Mouse (Mus musculus): ENCODE data around the gene Slc26a8. TPM values are rescaled to one million over a fixed set of nuclear protein-coding genes. Genes with fewer than 3 reads are reported as not detected.
"Not testable (repeated sequence)": the region's sequence is repeated elsewhere in the genome, so short reads cannot be mapped to it uniquely, and the experiment has no call there.

Gene Slc26a8
- 0.45 and 0.75 TPM in 2 replicates for polyA plus RNA-seq (2016; fragmentation: Nextera tagmentation; extraction: Ambion mirVana)

DNA sequence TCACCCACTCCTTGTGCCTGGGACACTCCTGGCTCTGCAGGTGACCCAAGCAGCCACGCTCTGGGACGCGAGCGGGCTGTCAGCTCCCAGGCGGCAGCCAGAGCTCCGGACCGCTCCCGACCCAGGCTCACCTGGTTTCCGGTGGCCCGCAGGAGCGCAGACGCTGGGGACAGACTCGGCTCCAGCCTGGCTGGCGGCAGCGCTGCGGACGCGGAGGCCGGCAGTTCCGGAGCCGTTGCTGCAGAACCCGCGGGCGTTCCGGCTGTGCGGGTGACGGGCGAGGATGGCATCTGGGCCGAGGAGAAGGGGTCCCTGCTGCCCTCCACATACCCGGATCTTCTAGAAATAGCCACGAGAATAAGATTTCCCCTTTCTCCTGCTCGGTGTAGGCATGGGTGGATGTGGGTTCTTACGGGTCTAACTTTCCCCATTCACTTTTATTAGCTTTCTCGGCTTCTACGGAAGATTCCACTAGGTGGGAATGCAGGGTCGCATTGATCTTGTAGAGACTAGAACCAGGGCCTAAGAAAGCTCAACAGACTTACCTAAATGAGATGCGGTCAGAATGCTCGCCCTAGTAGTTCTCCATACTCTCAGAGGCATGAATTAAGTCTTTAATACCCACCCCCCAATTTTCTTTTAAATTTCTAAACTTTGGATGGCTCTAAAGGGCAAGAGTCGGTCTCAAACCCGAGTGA, at the start of gene Slc26a8:
Slc26a8 (minus strand) TSS at position 648 of the 698 bp plus-strand sequence.
- H3K9me3 ChIP-seq, result no peaks in the 10 kb centered on the region
- peaks cover 7% of the 10 kb centered on the region for H3K27me3 ChIP-seq (replicated peaks)
- peak within 1 kb of the TSS; percentile 97 for H3K4me3 ChIP-seq
- peak within 1 kb of the TSS; percentile 85 for H3K9ac ChIP-seq
- WGBS, result 9% methylated on average over 40 of the region's 40 CpGs
- H3K4me2 ChIP-seq (replicated peaks), result peak within 1 kb of the TSS; percentile 88
- H3K36me3 ChIP-seq, result no peaks in the 10 kb centered on the region
- H3K27ac ChIP-seq, result peak within 1 kb of the TSS; percentile 15; the same call in 1 of the 2 replicates
- no peak for ATAC-seq (ENCODE audit: low FRiP score, low read depth)
- H3K4me1 ChIP-seq, result peaks cover 24% of the 10 kb centered on the region

DNA sequence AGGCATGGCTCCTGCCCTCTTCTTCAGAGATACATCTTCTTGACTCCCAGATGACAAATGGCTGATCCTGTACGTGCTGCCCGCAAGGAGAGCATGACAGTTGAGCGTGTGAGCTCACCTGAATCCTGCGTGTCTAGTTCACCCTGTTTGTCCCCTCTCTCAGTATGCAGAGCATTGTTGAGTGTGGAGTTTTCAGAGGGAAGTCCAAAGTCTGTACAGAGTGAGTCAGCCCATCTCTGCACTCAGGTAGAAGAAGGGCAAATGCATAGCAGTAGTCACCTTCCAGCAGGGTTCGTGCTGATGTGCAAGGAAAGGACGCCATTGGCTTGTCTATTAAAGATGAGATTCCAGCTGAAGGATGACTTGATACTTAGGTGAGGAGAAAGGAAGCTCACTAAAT, 49.2 kb upstream of the Slc26a8 start:
- Histone ChIP-seq H3K27ac (no peak overlapping the region), H3K4me2 (replicated peaks) (no peak overlapping the region), H3K9me3 (no peaks in the 10 kb centered on the region), H3K27me3 (replicated peaks) (no peaks in the 10 kb centered on the region), H3K4me1 (no peaks in the 10 kb centered on the region), H3K9ac (no peak overlapping the region), H3K4me3 (no peak overlapping the region), H3K36me3 (peaks cover 53% of the 10 kb centered on the region)
- ATAC-seq (ENCODE audit: low FRiP score, low read depth), result no peak
- 95% methylated on average over 6 of the region's 6 CpGs for WGBS

DNA sequence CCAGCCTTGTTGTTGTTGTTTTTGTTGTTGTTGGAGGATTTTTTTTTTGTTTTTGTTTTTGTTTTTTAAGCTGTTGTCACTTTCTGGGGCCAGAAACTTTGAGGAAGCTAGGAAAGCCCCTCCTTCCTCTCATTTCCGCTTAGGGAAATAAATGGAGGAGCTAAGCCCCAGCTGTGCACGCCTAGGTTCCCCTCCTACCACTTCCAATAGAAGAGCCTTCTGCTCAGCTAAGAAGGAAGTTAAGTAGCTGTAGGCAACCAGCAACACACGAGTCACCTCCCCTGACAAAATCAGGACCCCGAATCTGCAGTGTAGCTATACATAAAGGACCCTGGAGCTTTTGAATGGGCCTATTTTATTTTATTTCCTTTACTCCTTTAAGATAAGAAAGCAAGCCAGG, 47.9 kb upstream of the Slc26a8 start:
- WGBS, result 89% methylated on average over 4 of the region's 4 CpGs
- no peaks in the 10 kb centered on the region for H3K27me3 ChIP-seq (replicated peaks)
- ATAC-seq (ENCODE audit: low FRiP score, low read depth), result no peak
- no peak overlapping the region for H3K27ac ChIP-seq
- H3K4me1 ChIP-seq, result no peaks in the 10 kb centered on the region
- no peak overlapping the region for H3K4me3 ChIP-seq
- no peak overlapping the region for H3K4me2 ChIP-seq (replicated peaks)
- H3K36me3 ChIP-seq, result peaks cover 45% of the 10 kb centered on the region
- H3K9ac ChIP-seq, result no peak overlapping the region
- no peaks in the 10 kb centered on the region for H3K9me3 ChIP-seq

DNA sequence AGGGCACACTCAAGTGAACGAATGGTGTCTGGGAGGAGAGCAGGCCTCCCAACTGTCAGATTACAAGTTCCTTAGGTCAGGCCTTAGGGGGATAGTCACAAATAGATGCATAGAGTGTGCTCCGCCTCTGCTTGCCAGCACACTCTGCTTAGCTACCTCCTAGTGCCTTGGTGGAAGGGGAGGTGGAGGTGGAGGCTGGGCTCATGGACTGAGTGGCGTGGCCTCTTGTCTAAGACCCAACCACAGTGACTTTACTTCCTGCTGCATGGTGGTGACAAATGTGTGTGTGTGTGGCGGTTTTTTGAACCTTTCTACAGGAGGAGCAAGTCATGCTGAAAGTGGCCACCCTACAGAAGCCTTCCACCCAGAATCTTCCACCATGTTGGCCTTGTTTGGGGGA, 46.5 kb upstream of the Slc26a8 start:
- 83% methylated on average over 4 of the region's 4 CpGs for WGBS
- no peak overlapping the region for H3K9ac ChIP-seq
- no peak overlapping the region for H3K27ac ChIP-seq
- H3K4me3 ChIP-seq, result no peak overlapping the region
- no peaks in the 10 kb centered on the region for H3K27me3 ChIP-seq (replicated peaks)
- H3K4me1 ChIP-seq, result no peaks in the 10 kb centered on the region
- no peak for ATAC-seq (ENCODE audit: low FRiP score, low read depth)
- no peak overlapping the region for H3K4me2 ChIP-seq (replicated peaks)
- H3K36me3 ChIP-seq, result peaks cover 38% of the 10 kb centered on the region
- H3K9me3 ChIP-seq, result no peaks in the 10 kb centered on the region

DNA sequence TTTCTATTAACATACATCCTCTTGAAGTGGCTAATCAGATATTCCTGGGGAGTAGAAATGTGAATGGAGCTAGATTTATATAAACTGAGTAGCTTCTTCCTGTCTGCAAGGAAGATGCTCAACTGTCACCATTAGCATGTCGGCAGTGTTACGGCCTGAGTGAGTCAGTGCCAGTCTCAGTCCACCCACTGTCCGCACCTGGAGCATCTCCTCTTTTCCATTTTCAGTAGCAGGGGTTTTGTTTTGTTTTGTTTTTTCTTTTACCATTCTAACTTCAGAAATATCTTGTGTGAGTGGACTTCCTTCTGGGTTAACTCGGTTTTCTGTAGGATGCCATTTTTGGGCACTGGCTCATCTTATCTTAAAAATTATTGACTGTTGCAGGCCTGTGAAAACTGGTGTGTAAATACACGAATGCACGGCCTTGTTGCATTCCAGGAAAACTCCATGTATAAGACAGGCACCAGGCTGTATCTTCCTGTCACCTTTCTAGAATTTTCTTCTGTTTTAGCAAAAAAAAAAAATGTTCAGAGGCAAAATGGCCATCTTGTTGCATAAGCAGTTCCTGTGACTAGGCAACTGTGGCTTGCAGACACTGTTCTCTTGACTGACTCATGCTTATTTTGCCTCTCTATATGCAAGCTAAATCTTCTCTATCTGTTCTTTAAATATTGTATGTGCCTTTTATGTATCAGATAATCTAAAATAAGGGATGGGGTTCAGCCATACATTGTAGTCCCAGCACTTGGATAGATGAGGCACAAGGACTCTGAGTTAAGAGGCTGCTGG, 45.5 kb upstream of the Slc26a8 start:
- Histone ChIP-seq H3K27ac (no peak overlapping the region), H3K4me3 (no peak overlapping the region), H3K4me1 (no peaks in the 10 kb centered on the region), H3K4me2 (replicated peaks) (no peak overlapping the region), H3K27me3 (replicated peaks) (no peaks in the 10 kb centered on the region), H3K36me3 (peaks cover 41% of the 10 kb centered on the region), H3K9ac (no peak overlapping the region), H3K9me3 (no peaks in the 10 kb centered on the region)
- 92% methylated on average over 6 of the region's 6 CpGs for WGBS
- ATAC-seq (ENCODE audit: low FRiP score, low read depth), result no peak

DNA sequence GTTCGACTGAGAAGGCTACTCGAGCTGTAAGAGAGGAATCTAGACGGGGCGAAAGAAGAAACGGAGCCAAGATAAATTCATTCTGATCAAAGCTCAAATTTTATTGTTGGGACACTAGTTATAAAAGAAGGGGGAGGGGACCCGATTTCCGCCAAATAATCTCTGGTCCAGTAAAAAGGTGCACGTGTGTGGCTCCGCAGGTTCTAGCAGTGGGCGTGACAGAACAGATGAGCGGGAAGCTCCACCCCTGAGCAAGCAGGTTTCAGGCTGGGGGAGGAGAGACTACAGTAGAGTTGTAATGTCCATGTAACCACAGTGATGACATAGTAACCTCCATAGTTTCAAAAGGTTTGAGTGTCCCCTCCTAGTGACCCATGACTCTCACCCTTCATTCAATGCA, 37.5 kb upstream of the Slc26a8 start:
- not testable (repeated sequence) for H3K27ac ChIP-seq; H3K27me3 ChIP-seq (replicated peaks); H3K9me3 ChIP-seq; H3K4me3 ChIP-seq; ATAC-seq (ENCODE audit: low FRiP score, low read depth); H3K9ac ChIP-seq; H3K4me2 ChIP-seq (replicated peaks); H3K4me1 ChIP-seq
- 95% methylated on average over 11 of the region's 11 CpGs for WGBS
- H3K36me3 ChIP-seq, result peaks cover 73% of the 10 kb centered on the region

DNA sequence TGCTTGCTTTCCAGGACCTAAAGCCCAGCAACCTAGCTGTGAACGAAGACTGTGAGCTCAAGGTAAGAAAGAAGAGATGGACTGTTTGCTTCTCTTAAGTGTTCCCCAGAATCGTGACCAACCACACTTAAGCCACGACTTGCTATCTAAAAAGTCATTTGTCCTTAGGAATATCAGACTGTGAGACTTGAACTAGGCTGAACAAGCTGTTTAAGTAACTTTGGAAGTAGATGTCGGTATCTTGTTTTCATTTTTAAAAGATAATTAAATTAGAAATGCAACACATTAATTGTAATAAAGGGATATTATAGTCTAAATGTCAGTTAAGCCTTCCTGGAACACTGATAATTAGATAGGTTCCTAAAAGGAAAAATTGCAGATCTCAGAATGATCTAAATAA, 35.8 kb upstream of the Slc26a8 start, which contains the start of gene AC170998.1:
AC170998.1 (plus strand) TSS at position 301 of the 400 bp plus-strand sequence.
- H3K36me3 ChIP-seq, result peaks cover 70% of the 10 kb centered on the region
- H3K27ac ChIP-seq, result no peak within 1 kb of the TSS
- H3K4me3 ChIP-seq, result no peak within 1 kb of the TSS
- H3K9ac ChIP-seq, result no peak within 1 kb of the TSS
- H3K4me2 ChIP-seq (replicated peaks), result no peak within 1 kb of the TSS
- WGBS, result 95% methylated on average over 4 of the region's 4 CpGs
- no peaks in the 10 kb centered on the region for H3K4me1 ChIP-seq
- no peaks in the 10 kb centered on the region for H3K9me3 ChIP-seq
- no peaks in the 10 kb centered on the region for H3K27me3 ChIP-seq (replicated peaks)
- no peak for ATAC-seq (ENCODE audit: low FRiP score, low read depth)

DNA sequence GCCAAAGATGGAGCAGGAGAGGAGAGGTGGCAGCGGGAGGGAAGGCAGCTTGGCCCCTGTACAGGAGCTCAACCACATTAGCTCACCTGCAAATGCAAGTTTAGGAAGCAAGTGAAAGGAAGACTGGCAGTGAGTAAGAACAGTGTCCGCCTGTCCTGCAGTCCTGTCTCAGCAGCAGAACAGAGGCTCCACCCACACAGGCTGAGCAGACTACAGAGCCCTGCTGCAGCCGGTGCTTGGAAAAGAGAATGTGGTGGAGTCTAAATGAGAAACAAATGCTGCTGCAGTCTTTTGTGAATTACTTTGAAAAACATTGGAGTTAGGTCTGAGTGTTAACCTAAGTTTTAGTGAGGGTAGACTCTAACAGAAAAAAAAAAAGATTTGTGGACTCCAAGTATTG, 27.5 kb upstream of the Slc26a8 start:
- Histone ChIP-seq H3K4me2 (replicated peaks) (no peak overlapping the region), H3K36me3 (peaks cover 64% of the 10 kb centered on the region), H3K27me3 (replicated peaks) (no peaks in the 10 kb centered on the region), H3K4me3 (no peak overlapping the region), H3K4me1 (no peaks in the 10 kb centered on the region), H3K9ac (no peak overlapping the region), H3K9me3 (no peaks in the 10 kb centered on the region), H3K27ac (no peak overlapping the region)
- ATAC-seq (ENCODE audit: low FRiP score, low read depth), result no peak
- WGBS, result 83% methylated on average over 3 of the region's 3 CpGs

DNA sequence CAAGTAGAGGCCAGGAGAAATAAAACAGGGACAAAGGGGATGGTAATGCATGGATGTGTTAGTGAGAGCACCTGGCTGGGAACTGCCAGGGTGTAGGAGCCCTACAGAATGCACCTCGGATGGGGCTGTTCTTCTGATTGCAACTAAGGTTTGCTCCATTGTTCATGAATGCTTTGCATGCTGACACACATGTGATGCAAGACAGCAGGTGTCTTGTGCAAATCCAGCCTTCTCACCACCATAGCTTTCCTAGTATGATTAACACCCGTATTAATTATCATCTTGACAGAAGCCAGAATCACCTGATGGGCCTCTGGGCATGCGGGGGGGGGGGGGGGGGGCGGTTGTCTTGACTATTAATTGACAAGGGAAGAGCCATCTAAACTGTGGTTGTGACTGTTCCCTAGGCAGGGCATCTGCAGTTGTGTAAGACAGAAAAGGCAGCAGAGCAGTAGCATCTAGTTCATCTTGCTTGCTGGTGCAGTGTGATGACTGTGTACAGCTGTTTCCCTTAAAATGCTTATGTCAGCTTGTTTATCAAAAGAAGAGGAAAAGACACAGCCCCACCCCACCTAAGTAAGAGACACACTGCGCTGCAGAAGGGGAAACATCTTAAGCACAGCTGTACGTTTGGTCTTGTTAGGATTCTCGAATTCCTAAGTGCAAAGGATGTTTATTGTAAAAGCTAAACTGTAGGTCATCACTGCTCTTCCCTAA, 26.0 kb upstream of the Slc26a8 start:
- Histone ChIP-seq H3K4me1 (no peaks in the 10 kb centered on the region), H3K9ac (no peak overlapping the region), H3K27me3 (replicated peaks) (no peaks in the 10 kb centered on the region), H3K4me3 (no peak overlapping the region), H3K4me2 (replicated peaks) (no peak overlapping the region), H3K9me3 (no peaks in the 10 kb centered on the region), H3K36me3 (peaks cover 55% of the 10 kb centered on the region), H3K27ac (no peak overlapping the region)
- 76% methylated on average over 7 of the region's 7 CpGs for WGBS
- ATAC-seq (ENCODE audit: low FRiP score, low read depth), result no peak

DNA sequence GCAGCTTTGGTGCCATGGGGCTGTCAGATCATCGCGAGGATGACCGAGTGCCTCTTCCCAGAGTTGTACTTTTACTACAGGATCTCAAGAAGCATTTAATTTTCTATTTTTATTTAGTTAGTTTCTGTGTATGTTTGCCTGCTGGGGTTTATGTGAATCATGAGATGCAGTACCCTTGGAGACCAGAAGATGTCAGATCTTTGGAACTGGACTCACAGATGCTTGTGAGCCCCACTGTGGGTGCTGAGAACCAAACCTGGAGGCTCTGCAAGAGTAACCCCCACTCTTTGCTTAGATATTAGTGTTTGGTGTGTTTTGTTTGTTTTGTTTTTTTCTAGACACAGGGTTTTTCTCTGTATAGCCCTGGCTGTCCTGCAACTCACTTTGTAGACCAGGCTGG, 24.0 kb upstream of the Slc26a8 start:
- no peak for ATAC-seq (ENCODE audit: low FRiP score, low read depth)
- Histone ChIP-seq H3K27me3 (replicated peaks) (no peaks in the 10 kb centered on the region), H3K4me3 (no peak overlapping the region), H3K9me3 (no peaks in the 10 kb centered on the region), H3K9ac (no peak overlapping the region), H3K36me3 (peaks cover 45% of the 10 kb centered on the region), H3K27ac (no peak overlapping the region), H3K4me1 (peaks cover 6% of the 10 kb centered on the region; the same call in 1 of the 2 replicates), H3K4me2 (replicated peaks) (no peak overlapping the region)
- 94% methylated on average over 3 of the region's 3 CpGs for WGBS

DNA sequence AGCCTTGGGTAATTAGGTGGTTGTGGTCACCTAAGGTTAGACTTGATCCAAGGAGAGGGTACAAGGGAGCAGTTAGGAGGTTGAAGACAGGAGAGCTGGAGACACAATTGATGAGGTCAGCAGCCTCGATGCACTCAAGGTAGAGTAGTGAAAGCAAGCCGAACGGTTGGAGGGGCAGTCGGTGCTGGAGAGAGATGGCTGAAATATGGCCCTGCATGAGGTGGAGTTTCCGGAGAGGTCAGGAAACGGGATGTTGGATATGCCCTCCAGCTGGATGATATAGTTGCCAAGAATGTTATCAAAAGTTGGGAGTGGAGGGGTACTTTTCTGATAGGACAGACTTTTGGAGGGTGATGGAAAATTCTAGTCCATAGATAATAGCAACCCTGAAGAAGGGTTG, 22.3 kb upstream of the Slc26a8 start:
- Histone ChIP-seq H3K9ac (no peak overlapping the region), H3K36me3 (peaks cover 35% of the 10 kb centered on the region), H3K4me3 (no peak overlapping the region), H3K27ac (no peak overlapping the region), H3K9me3 (no peaks in the 10 kb centered on the region), H3K27me3 (replicated peaks) (no peaks in the 10 kb centered on the region), H3K4me1 (peaks cover 6% of the 10 kb centered on the region; the same call in 1 of the 2 replicates), H3K4me2 (replicated peaks) (no peak overlapping the region)
- 86% methylated on average over 6 of the region's 6 CpGs for WGBS
- ATAC-seq (ENCODE audit: low FRiP score, low read depth), result no peak

DNA sequence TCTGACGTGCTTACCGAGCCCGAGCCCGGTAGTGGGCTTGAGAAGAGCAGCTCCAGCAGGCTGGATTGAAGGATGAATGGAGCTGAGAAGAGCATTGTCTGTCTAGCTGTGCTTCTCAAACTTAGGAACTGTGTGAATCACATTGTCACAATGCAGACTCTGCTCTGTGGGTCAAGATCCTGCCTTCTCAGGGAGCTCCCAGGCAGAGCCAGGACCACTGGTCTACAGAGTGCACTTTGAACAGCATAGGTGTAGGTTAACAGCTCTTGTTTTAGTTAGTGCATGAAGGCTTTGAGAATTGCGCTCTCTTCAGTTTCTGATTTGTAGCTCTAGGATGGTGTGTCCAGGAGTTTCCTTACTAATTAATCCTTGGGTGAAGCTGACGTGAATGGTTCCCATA, 21.2 kb upstream of the Slc26a8 start:
- no peak overlapping the region for H3K27ac ChIP-seq
- peaks cover 25% of the 10 kb centered on the region for H3K36me3 ChIP-seq
- no peak overlapping the region for H3K4me2 ChIP-seq (replicated peaks)
- no peaks in the 10 kb centered on the region for H3K9me3 ChIP-seq
- peaks cover 6% of the 10 kb centered on the region; the same call in 1 of the 2 replicates for H3K4me1 ChIP-seq
- H3K27me3 ChIP-seq (replicated peaks), result no peaks in the 10 kb centered on the region
- no peak overlapping the region for H3K9ac ChIP-seq
- ATAC-seq (ENCODE audit: low FRiP score, low read depth), result no peak
- WGBS, result 90% methylated on average over 6 of the region's 6 CpGs
- no peak overlapping the region for H3K4me3 ChIP-seq

Measured in neural tube, embryonic 12.5 days (tissue).